Mouse (Mus musculus): Measurements from ENCODE around the gene Amph.
"Not testable (repeated sequence)": the region's sequence is repeated elsewhere in the genome, so short reads cannot be mapped to it uniquely, and the experiment has no call there.

The Amph gene

GRCm38 (mm10) chr13:18948171-18949028, at the start of gene Amph:
Amph (plus strand) TSS chr13:18948205.
- peak; percentile 95 for ATAC-seq (ENCODE audit: low TSS enrichment)

- ATAC-seq (ENCODE audit: low TSS enrichment), result no peak
These were observed 44.4 kb upstream of the Amph start for GRCm38 (mm10) chr13:18903623-18904022.

GRCm38 (mm10) chr13:18914774-18915173, 33.2 kb upstream of the Amph start:
- peak; percentile 96 for ATAC-seq (ENCODE audit: low TSS enrichment)

GRCm38 (mm10) chr13:18933191-18933590, 14.8 kb upstream of the Amph start:
- not testable (repeated sequence) for ATAC-seq (ENCODE audit: low TSS enrichment)

GRCm38 (mm10) chr13:18947686-18948085, 319 bp upstream of the Amph start:
- no peak; the same call in 1 of the 2 replicates for ATAC-seq (ENCODE audit: low TSS enrichment)

- 0 out of 2 replicates have a peak, but pooled peaks have one; percentile 5 for ATAC-seq (ENCODE audit: low TSS enrichment)
These were observed 985 bp downstream of the Amph start for GRCm38 (mm10) chr13:18949029-18949350.

- no peak for ATAC-seq (ENCODE audit: low TSS enrichment)
These were observed 1.7 kb downstream of the Amph start for GRCm38 (mm10) chr13:18949626-18950200.

- ATAC-seq (ENCODE audit: low TSS enrichment), result no peak
These were observed 5.6 kb downstream of the Amph start for GRCm38 (mm10) chr13:18953575-18953974.

- ATAC-seq (ENCODE audit: low TSS enrichment), result peak; percentile 62
These were observed 8.3 kb downstream of the Amph start for GRCm38 (mm10) chr13:18956065-18956913.

- peak; percentile 85 for ATAC-seq (ENCODE audit: low TSS enrichment)
These were observed 9.0 kb downstream of the Amph start for GRCm38 (mm10) chr13:18957028-18957427.

GRCm38 (mm10) chr13:18972571-18972970, 24.6 kb downstream of the Amph start:
- no peak for ATAC-seq (ENCODE audit: low TSS enrichment)

GRCm38 (mm10) chr13:18974351-18974750, 26.3 kb downstream of the Amph start:
- no peak for ATAC-seq (ENCODE audit: low TSS enrichment)

- no peak for ATAC-seq (ENCODE audit: low TSS enrichment)
These were observed 39.3 kb downstream of the Amph start for GRCm38 (mm10) chr13:18987266-18987665.

GRCm38 (mm10) chr13:18988323-18988722, 40.3 kb downstream of the Amph start:
- 0 out of 2 replicates have a peak, but pooled peaks have one; percentile 20 for ATAC-seq (ENCODE audit: low TSS enrichment)

- ATAC-seq (ENCODE audit: low TSS enrichment), result no peak
These were observed 41.2 kb downstream of the Amph start for GRCm38 (mm10) chr13:18989185-18989714.

- ATAC-seq (ENCODE audit: low TSS enrichment), result peak; percentile 93
These were observed 54.5 kb downstream of the Amph start for GRCm38 (mm10) chr13:19002502-19002901.

GRCm38 (mm10) chr13:19004406-19004805, 56.4 kb downstream of the Amph start:
- peak; percentile 56 for ATAC-seq (ENCODE audit: low TSS enrichment)

GRCm38 (mm10) chr13:19008440-19008839, 60.4 kb downstream of the Amph start:
- ATAC-seq (ENCODE audit: low TSS enrichment), result peak; percentile 64

- ATAC-seq (ENCODE audit: low TSS enrichment), result no peak
These were observed 66.9 kb downstream of the Amph start for GRCm38 (mm10) chr13:19014825-19015375.

- no peak for ATAC-seq (ENCODE audit: low TSS enrichment)
These were observed 73.5 kb downstream of the Amph start for GRCm38 (mm10) chr13:19021529-19021928.

- no peak for ATAC-seq (ENCODE audit: low TSS enrichment)
These were observed 74.3 kb downstream of the Amph start for GRCm38 (mm10) chr13:19022310-19022709.
